Mouse (Mus musculus): ENCODE results near the gene Utp20. TPM values are rescaled to one million over a fixed set of nuclear protein-coding genes. Genes with fewer than 3 reads are reported as not detected.

Gene Utp20
- polyA plus RNA-seq, 2 experiments: 6.6 to 6.7 TPM

DNA sequence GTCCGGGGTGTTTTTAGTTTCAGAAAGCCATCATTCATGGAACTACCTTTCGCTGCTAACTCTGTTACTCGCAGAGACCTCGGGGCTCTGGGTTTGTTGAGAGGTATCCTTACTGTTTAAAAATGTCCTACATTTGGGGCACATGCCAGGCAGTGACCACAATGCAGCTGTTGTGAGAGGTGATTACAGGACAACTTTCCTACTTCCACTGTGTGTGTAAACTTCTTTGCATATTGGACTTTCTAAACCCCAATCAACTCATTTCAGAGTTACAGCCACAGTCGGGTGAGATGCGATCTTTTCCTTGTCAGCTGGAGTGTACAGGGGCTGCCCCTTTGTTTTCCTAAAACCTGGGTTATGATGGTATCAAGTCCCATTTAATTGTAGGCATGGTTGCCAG, 111.0 kb downstream of the Utp20 start:
- H3K4me2 ChIP-seq (ENCODE audit: low read depth): no peak overlapping the region
- DNase-seq (ENCODE audit: low read depth in 3 of 3, low spot score in 3 of 3) (no peak), ATAC-seq (ENCODE audit: insufficient read depth) (no peak)
- WGBS (ENCODE audit: insufficient replicate concordance): 70% methylated on average over 6 of the region's 6 CpGs
- no peaks in the 10 kb centered on the region for H3K9me3 ChIP-seq (ENCODE audit: control insufficient read depth, low read length)
- H3K36me3 ChIP-seq (replicated peaks; ENCODE audit: control insufficient read depth, insufficient read depth, low read depth): no peaks in the 10 kb centered on the region
- H3K27me3 ChIP-seq (ENCODE audit: control insufficient read depth, insufficient read depth, low read length): no peaks in the 10 kb centered on the region
- H3K9ac ChIP-seq (replicated peaks): no peak overlapping the region
- TF ChIP-seq CTCF (IDR thresholded peaks at IDR 0.05; ENCODE audit: low read depth) (no peak), EP300 (IDR thresholded peaks at IDR 0.05; ENCODE audit: low read depth) (no peak)
- H3K27ac ChIP-seq: no peak overlapping the region
- no peak overlapping the region for H3K4me3 ChIP-seq (ENCODE audit: insufficient read depth in 1 of 2, low read depth in 2 of 2, low read length in 2 of 2)
- H3K4me1 ChIP-seq (replicated peaks; ENCODE audit: control insufficient read depth in 2 of 2, insufficient read depth in 2 of 2, low read length in 1 of 2): no peaks in the 10 kb centered on the region

DNA sequence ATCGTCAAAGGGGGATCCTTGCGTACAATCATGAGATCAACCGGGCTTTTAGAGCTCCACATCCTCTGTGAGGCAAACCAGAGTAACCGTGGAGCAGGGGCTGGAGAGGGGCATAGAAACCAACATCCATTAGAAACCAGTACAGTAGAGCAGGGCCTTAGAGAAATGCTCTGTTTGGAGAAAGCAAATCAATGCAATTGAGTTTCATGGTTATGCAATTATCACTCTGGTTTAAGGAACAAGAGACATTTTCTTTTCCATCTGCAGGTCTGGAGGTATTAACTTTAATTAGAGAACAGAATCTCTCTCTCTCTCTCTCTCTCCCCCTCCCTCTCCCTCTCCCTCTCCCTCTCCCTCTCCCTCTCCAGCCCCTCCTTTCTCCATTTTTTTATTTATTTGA, 111.9 kb downstream of the Utp20 start:
- Histone ChIP-seq H3K27me3 (ENCODE audit: control insufficient read depth, insufficient read depth, low read length) (no peaks in the 10 kb centered on the region), H3K4me2 (ENCODE audit: low read depth) (no peak overlapping the region), H3K4me1 (replicated peaks; ENCODE audit: control insufficient read depth in 2 of 2, insufficient read depth in 2 of 2, low read length in 1 of 2) (no peaks in the 10 kb centered on the region), H3K27ac (no peak overlapping the region), H3K9ac (replicated peaks) (no peak overlapping the region), H3K9me3 (ENCODE audit: control insufficient read depth, low read length) (no peaks in the 10 kb centered on the region), H3K4me3 (ENCODE audit: insufficient read depth in 1 of 2, low read depth in 2 of 2, low read length in 2 of 2) (no peak overlapping the region), H3K36me3 (replicated peaks; ENCODE audit: control insufficient read depth, insufficient read depth, low read depth) (no peaks in the 10 kb centered on the region)
- TF ChIP-seq EP300 (IDR thresholded peaks at IDR 0.05; ENCODE audit: low read depth) (no peak), CTCF (IDR thresholded peaks at IDR 0.05; ENCODE audit: low read depth) (no peak)
- WGBS (ENCODE audit: insufficient replicate concordance): 63% methylated on average over 4 of the region's 4 CpGs
- no peak for ATAC-seq (ENCODE audit: insufficient read depth)
- DNase-seq (ENCODE audit: low read depth in 3 of 3, low spot score in 3 of 3): no peak

DNA sequence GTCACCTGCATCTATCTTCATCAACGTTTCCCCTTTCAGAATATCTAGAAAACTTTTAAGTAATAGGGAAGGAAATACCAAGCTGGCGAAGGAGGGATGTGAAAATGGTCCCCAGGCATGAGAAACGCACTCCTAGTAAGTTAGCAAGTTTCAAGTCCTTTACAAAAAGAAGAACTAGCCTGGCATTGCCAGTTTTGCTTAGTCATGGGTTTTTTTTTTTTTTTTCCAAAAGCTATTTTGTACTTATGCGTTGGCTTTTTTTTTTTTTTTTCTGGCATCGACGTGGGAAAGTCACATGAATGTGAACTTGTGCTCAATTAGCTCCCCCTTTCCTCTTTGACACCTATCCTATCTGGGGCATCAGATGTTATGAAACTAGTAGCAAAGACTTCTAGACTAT, 114.2 kb downstream of the Utp20 start:
- no peaks in the 10 kb centered on the region for H3K36me3 ChIP-seq (replicated peaks; ENCODE audit: control insufficient read depth, insufficient read depth, low read depth)
- H3K4me1 ChIP-seq (replicated peaks; ENCODE audit: control insufficient read depth in 2 of 2, insufficient read depth in 2 of 2, low read length in 1 of 2): no peaks in the 10 kb centered on the region
- TF ChIP-seq CTCF (IDR thresholded peaks at IDR 0.05; ENCODE audit: low read depth): no peak
- no peak for TF ChIP-seq EP300 (IDR thresholded peaks at IDR 0.05; ENCODE audit: low read depth)
- 26% methylated on average over 6 of the region's 6 CpGs for WGBS (ENCODE audit: insufficient replicate concordance)
- DNase-seq (ENCODE audit: low read depth in 3 of 3, low spot score in 3 of 3) (no peak), ATAC-seq (ENCODE audit: insufficient read depth) (no peak)
- H3K4me2 ChIP-seq (ENCODE audit: low read depth): no peak overlapping the region
- no peaks in the 10 kb centered on the region for H3K27me3 ChIP-seq (ENCODE audit: control insufficient read depth, insufficient read depth, low read length)
- H3K27ac ChIP-seq: no peak overlapping the region
- H3K4me3 ChIP-seq (ENCODE audit: insufficient read depth in 1 of 2, low read depth in 2 of 2, low read length in 2 of 2): no peak overlapping the region
- no peaks in the 10 kb centered on the region for H3K9me3 ChIP-seq (ENCODE audit: control insufficient read depth, low read length)
- H3K9ac ChIP-seq (replicated peaks): no peak overlapping the region

DNA sequence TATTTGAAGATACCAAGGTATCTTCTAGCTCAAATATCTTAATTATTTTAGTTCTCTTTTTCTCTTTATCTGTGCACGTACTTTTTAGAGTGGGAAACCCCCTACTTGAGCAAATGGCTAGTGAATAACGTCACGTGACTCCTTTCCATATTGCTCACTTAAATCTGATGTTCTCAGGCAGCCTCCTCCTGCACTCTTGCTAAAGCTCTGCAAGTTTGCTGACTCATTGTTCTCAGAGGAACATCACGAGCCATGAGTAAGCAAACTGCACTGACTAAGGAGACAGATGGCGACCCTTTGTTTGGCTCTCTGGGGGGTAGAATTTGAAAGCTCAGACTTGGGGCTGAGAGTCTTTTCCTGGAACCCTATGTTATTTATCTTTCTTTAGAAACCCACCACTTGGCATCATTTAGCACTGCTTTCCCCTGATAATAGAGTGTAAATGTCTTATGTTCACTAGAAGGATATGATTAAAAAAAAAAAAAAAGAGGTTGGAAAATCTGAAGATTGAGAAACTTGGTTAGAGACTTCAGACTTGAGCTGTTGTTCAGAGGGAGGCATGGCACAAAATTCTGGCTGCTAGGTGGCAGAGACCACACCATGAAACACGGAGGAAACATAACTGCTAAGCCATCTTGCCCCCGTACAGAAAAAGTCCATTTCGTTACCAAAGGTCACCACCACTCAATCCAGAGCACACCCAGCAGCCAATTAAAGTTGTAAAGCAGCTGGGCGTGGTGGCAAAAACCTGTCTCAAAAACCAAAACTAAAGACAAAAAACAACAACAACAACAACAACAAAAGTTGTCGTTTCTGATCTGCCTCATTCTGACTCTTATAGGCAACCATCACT, 117.7 kb downstream of the Utp20 start:
- Histone ChIP-seq H3K27ac (no peak overlapping the region), H3K27me3 (ENCODE audit: control insufficient read depth, insufficient read depth, low read length) (no peaks in the 10 kb centered on the region), H3K4me3 (ENCODE audit: insufficient read depth in 1 of 2, low read depth in 2 of 2, low read length in 2 of 2) (no peak overlapping the region), H3K9me3 (ENCODE audit: control insufficient read depth, low read length) (no peaks in the 10 kb centered on the region), H3K9ac (replicated peaks) (no peak overlapping the region), H3K36me3 (replicated peaks; ENCODE audit: control insufficient read depth, insufficient read depth, low read depth) (no peaks in the 10 kb centered on the region), H3K4me1 (replicated peaks; ENCODE audit: control insufficient read depth in 2 of 2, insufficient read depth in 2 of 2, low read length in 1 of 2) (no peaks in the 10 kb centered on the region), H3K4me2 (ENCODE audit: low read depth) (no peak overlapping the region)
- TF ChIP-seq CTCF (IDR thresholded peaks at IDR 0.05; ENCODE audit: low read depth) (no peak), EP300 (IDR thresholded peaks at IDR 0.05; ENCODE audit: low read depth) (no peak)
- ATAC-seq (ENCODE audit: insufficient read depth) (no peak), DNase-seq (ENCODE audit: low read depth in 3 of 3, low spot score in 3 of 3) (no peak)
- 39% methylated on average over 10 of the region's 10 CpGs for WGBS (ENCODE audit: insufficient replicate concordance)

DNA sequence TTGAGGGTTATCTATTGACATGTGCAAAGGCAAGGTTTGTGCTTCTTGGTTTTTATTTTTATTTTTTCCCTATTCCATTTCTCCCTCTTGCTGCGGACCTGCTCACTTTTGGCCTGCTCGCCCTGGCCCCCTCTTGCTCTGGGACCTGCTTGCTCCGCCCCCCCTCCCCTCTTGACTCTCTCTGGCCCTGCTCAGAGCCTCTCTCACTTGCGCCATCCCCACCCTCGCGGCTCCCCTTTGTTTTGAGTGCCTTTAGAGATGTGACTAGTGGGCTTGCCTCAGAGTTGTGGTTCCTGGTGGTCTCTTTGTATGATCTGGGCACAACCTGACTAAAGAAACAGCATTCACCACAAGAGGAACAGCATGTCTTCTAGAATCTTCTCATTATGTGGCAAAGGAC, 125.7 kb downstream of the Utp20 start:
- no peaks in the 10 kb centered on the region for H3K36me3 ChIP-seq (replicated peaks; ENCODE audit: control insufficient read depth, insufficient read depth, low read depth)
- 62% methylated on average over 6 of the region's 6 CpGs for WGBS (ENCODE audit: insufficient replicate concordance)
- no peak overlapping the region for H3K4me3 ChIP-seq (ENCODE audit: insufficient read depth in 1 of 2, low read depth in 2 of 2, low read length in 2 of 2)
- no peaks in the 10 kb centered on the region for H3K9me3 ChIP-seq (ENCODE audit: control insufficient read depth, low read length)
- DNase-seq (ENCODE audit: low read depth in 3 of 3, low spot score in 3 of 3) (no peak), ATAC-seq (ENCODE audit: insufficient read depth) (no peak)
- no peak overlapping the region for H3K9ac ChIP-seq (replicated peaks)
- H3K4me1 ChIP-seq (replicated peaks; ENCODE audit: control insufficient read depth in 2 of 2, insufficient read depth in 2 of 2, low read length in 1 of 2): no peaks in the 10 kb centered on the region
- H3K4me2 ChIP-seq (ENCODE audit: low read depth): no peak overlapping the region
- no peak overlapping the region for H3K27ac ChIP-seq
- no peaks in the 10 kb centered on the region for H3K27me3 ChIP-seq (ENCODE audit: control insufficient read depth, insufficient read depth, low read length)
- no peak for TF ChIP-seq EP300 (IDR thresholded peaks at IDR 0.05; ENCODE audit: low read depth)
- no peak for TF ChIP-seq CTCF (IDR thresholded peaks at IDR 0.05; ENCODE audit: low read depth)

Other genes starting within 250 kb of the Utp20 start
- 0.10 and 0.21 TPM in 2 replicates for gene Mybpc1, start 221.7 kb downstream of the Utp20 start, polyA plus RNA-seq (2012; rRNA removed)
- gene Mybpc1, start 221.7 kb downstream of the Utp20 start, polyA plus RNA-seq (2014; fragmentation: Nextera tagmentation; extraction: Ambion mirVana): not detected in 2 replicates
- gene Spic, start 141.8 kb downstream of the Utp20 start, polyA plus RNA-seq (2012; rRNA removed): 2.4 and 3.9 TPM in 2 replicates
- 8.4 and 8.9 TPM in 2 replicates for gene Spic, start 141.8 kb downstream of the Utp20 start, polyA plus RNA-seq (2014; fragmentation: Nextera tagmentation; extraction: Ambion mirVana)
- 16.0 and 23.7 TPM in 2 replicates for gene Arl1, start 95.9 kb downstream of the Utp20 start, polyA plus RNA-seq (2012; rRNA removed)
- 57.6 and 59.2 TPM in 2 replicates for gene Arl1, start 95.9 kb downstream of the Utp20 start, polyA plus RNA-seq (2014; fragmentation: Nextera tagmentation; extraction: Ambion mirVana)
- gene Slc5a8, start 59.2 kb upstream of the Utp20 start, polyA plus RNA-seq (2012; rRNA removed): 0.01 and 0.03 TPM in 2 replicates
- gene Slc5a8, start 59.2 kb upstream of the Utp20 start, polyA plus RNA-seq (2014; fragmentation: Nextera tagmentation; extraction: Ambion mirVana): 0.04 TPM in 1 of 2 replicates, not detected in the other